Mouse (Mus musculus): ENCODE results near the gene Cd68.
"Not testable (repeated sequence)": the region's sequence is repeated elsewhere in the genome, so short reads cannot be mapped to it uniquely, and the experiment has no call there.

The Cd68 gene

GRCm38 (mm10) chr11:69624339-69624738 lies 41.6 kb downstream of the Cd68 start:
- not testable (repeated sequence) for DNase-seq (ENCODE audit: low spot score in 2 of 2)

- no peak for DNase-seq (ENCODE audit: low spot score in 2 of 2)
These were observed 42.9 kb downstream of the Cd68 start for GRCm38 (mm10) chr11:69623006-69623405.

- no peak for DNase-seq (ENCODE audit: low spot score in 2 of 2)
These were observed 43.5 kb downstream of the Cd68 start for GRCm38 (mm10) chr11:69622406-69622805.

GRCm38 (mm10) chr11:69621571-69622268 lies 44.2 kb downstream of the Cd68 start, which contains the start of gene Sat2:
Gene Sat2, plus strand, starts transcription at chr11:69622024.
- DNase-seq (ENCODE audit: low spot score in 2 of 2): no peak

GRCm38 (mm10) chr11:69620394-69621081 lies 45.4 kb downstream of the Cd68 start:
- DNase-seq (ENCODE audit: low spot score in 2 of 2): no peak

GRCm38 (mm10) chr11:69617805-69618204 lies 48.1 kb downstream of the Cd68 start, which contains the start of gene Shbg:
Gene Shbg, minus strand, starts transcription at chr11:69617905.
- no peak for DNase-seq (ENCODE audit: low spot score in 2 of 2)

GRCm38 (mm10) chr11:69616781-69617180 lies 49.2 kb downstream of the Cd68 start:
- DNase-seq (ENCODE audit: low spot score in 2 of 2): no peak

GRCm38 (mm10) chr11:69614257-69614588 lies 51.7 kb downstream of the Cd68 start:
- DNase-seq (ENCODE audit: low spot score in 2 of 2): not testable (repeated sequence)
